Mouse (Mus musculus) NIH3T3 (cell line): ENCODE measurements around the gene Mrpl52.

Source experiments
- DNase-seq: peaks from one replicate; pipeline ENCODE4 v3.0.0-alpha.2; 2012; ENCODE audit warnings: low read depth

Mrpl52 gene

GRCm38 (mm10) chr14:54412000-54412576, 14.6 kb upstream of the Mrpl52 start:
- DNase-seq: no peak

GRCm38 (mm10) chr14:54412629-54413170, 14.0 kb upstream of the Mrpl52 start:
- DNase-seq: peak; percentile 79

GRCm38 (mm10) chr14:54413877-54414700, 12.6 kb upstream of the Mrpl52 start:
- DNase-seq: no peak

- no peak for DNase-seq
Observed at GRCm38 (mm10) chr14:54415241-54416020, 11.3 kb upstream of the Mrpl52 start.

GRCm38 (mm10) chr14:54416229-54416775, 10.4 kb upstream of the Mrpl52 start:
- no peak for DNase-seq

GRCm38 (mm10) chr14:54416830-54417229, 9.9 kb upstream of the Mrpl52 start:
- no peak for DNase-seq

GRCm38 (mm10) chr14:54417623-54418081, 9.1 kb upstream of the Mrpl52 start, which contains the start of gene Slc7a7:
Gene Slc7a7, minus strand, starts transcription at chr14:54417780.
- DNase-seq: no peak

GRCm38 (mm10) chr14:54421014-54421413, 5.7 kb upstream of the Mrpl52 start:
- DNase-seq: no peak

GRCm38 (mm10) chr14:54423406-54423805, 3.3 kb upstream of the Mrpl52 start:
- DNase-seq: peak; percentile 62

- DNase-seq: no peak
Observed at GRCm38 (mm10) chr14:54424634-54425033, 2.1 kb upstream of the Mrpl52 start.

- DNase-seq: no peak
Observed at GRCm38 (mm10) chr14:54425540-54425939, 1.2 kb upstream of the Mrpl52 start.

- no peak for DNase-seq
Observed at GRCm38 (mm10) chr14:54426003-54426688, 563 bp upstream of the Mrpl52 start.

- no peak for DNase-seq
Observed at GRCm38 (mm10) chr14:54427696-54428095, 987 bp downstream of the Mrpl52 start.

GRCm38 (mm10) chr14:54428421-54428820, 1.7 kb downstream of the Mrpl52 start:
- DNase-seq: no peak

GRCm38 (mm10) chr14:54429332-54430093, 2.8 kb downstream of the Mrpl52 start:
- no peak for DNase-seq

- DNase-seq: no peak
Observed at GRCm38 (mm10) chr14:54430406-54431145, 3.9 kb downstream of the Mrpl52 start.

GRCm38 (mm10) chr14:54431334-54432077, 4.8 kb downstream of the Mrpl52 start, which contains the start of gene Mmp14:
Gene Mmp14, plus strand, starts transcription at chr14:54431612.
- DNase-seq: peak; percentile 93

GRCm38 (mm10) chr14:54432078-54432836, 5.5 kb downstream of the Mrpl52 start:
- DNase-seq: peak; percentile 67
